Mouse (Mus musculus) limb, embryonic 10.5 days (tissue): ENCODE results near the gene Eml1. TPM values are rescaled to one million over a fixed set of nuclear protein-coding genes. Genes with fewer than 3 reads are reported as not detected.

Experiments
- DNase-seq: peaks from one replicate; pipeline ENCODE4 v3.0.0-alpha.2; 2017; ENCODE audit warnings: low spot score
- H3K27ac ChIP-seq: fragments of 300-500 bp; sonication (generic); 2 replicates; pipeline ENCODE4 v1.5.1; 2016; ENCODE audit warnings: mild to moderate bottlenecking
- H3K27me3 ChIP-seq: fragments of 300-500 bp; sonication (generic); 2 replicates; pipeline ENCODE4 v1.6.1; 2016; ENCODE audit warnings: low read depth, mild to moderate bottlenecking; ENCODE audit not compliant: poor library complexity, severe bottlenecking
- H3K36me3 ChIP-seq: fragments of 300-500 bp; sonication (generic); 2 replicates; pipeline ENCODE4 v1.6.1; 2016; ENCODE audit warnings: mild to moderate bottlenecking, moderate library complexity
- H3K4me1 ChIP-seq: fragments of 300-500 bp; sonication (generic); 2 replicates; pipeline ENCODE4 v1.6.1; 2016
- H3K4me3 ChIP-seq: fragments of 300-500 bp; sonication (generic); 2 replicates; pipeline ENCODE4 v1.5.1; 2016; ENCODE audit warnings: mild to moderate bottlenecking, moderate library complexity
- H3K9me3 ChIP-seq: fragments of 300-500 bp; sonication (generic); replicated peaks from 2 replicates; pipeline ENCODE4 v1.6.1; 2016; ENCODE audit warnings: mild to moderate bottlenecking
- WGBS: fragments of 180-500 bp; shearing (Covaris S2); methylation state at CpG from one replicate; pipeline ENCODE4 v1.1.7; 2016; 5-methylcytosine and 5-hydroxymethylcytosine counted together
- polyA plus RNA-seq: library from polyadenylated mRNA; unstranded; fragments of >200 nt; fragmentation: Nextera tagmentation; extraction: Ambion mirVana; gene quantifications from 2 replicates; pipeline ENCODE4 v1.2.1, GENCODE M21; 2016

Gene Eml1
- polyA plus RNA-seq, 1 experiment from 2014 or later = 64.7 TPM

GRCm38 (mm10) chr12:108472898-108473297, 102.1 kb downstream of the Eml1 start:
- WGBS = 95% methylated on average over 1 of the region's 1 CpGs

GRCm38 (mm10) chr12:108474440-108474839, 103.7 kb downstream of the Eml1 start:
- DNase-seq = no peak
- peaks cover 3% of the 10 kb centered on the region; the same call in 1 of the 2 replicates for H3K4me1 ChIP-seq
- no peaks in the 10 kb centered on the region for H3K27me3 ChIP-seq
- no peak overlapping the region for H3K27ac ChIP-seq
- peaks cover 38% of the 10 kb centered on the region for H3K36me3 ChIP-seq
- H3K4me3 ChIP-seq = no peak overlapping the region
- WGBS = 72% methylated on average over 3 of the region's 3 CpGs
- H3K9me3 ChIP-seq = no peaks in the 10 kb centered on the region

More at GRCm38 (mm10) chr12:108472898-108473297, 102.1 kb downstream of the Eml1 start:
- Histone ChIP-seq H3K4me1 (peaks cover 3% of the 10 kb centered on the region; the same call in 1 of the 2 replicates), H3K27ac (no peak overlapping the region), H3K27me3 (no peaks in the 10 kb centered on the region), H3K9me3 (no peaks in the 10 kb centered on the region), H3K36me3 (peaks cover 39% of the 10 kb centered on the region), H3K4me3 (no peak overlapping the region)
- DNase-seq = no peak

GRCm38 (mm10) chr12:108478714-108479113, 108.0 kb downstream of the Eml1 start:
- Histone ChIP-seq H3K4me1 (peaks cover 11% of the 10 kb centered on the region), H3K9me3 (no peaks in the 10 kb centered on the region), H3K4me3 (no peak overlapping the region), H3K27ac (no peak overlapping the region), H3K36me3 (peaks cover 19% of the 10 kb centered on the region), H3K27me3 (no peaks in the 10 kb centered on the region)
- 86% methylated on average over 5 of the region's 5 CpGs for WGBS
- DNase-seq = no peak

- Histone ChIP-seq H3K27me3 (no peaks in the 10 kb centered on the region), H3K36me3 (peaks cover 11% of the 10 kb centered on the region), H3K9me3 (no peaks in the 10 kb centered on the region), H3K27ac (no peak overlapping the region), H3K4me1 (peaks cover 11% of the 10 kb centered on the region), H3K4me3 (no peak overlapping the region)
- no peak for DNase-seq
- 52% methylated on average over 9 of the region's 9 CpGs for WGBS
Measured at GRCm38 (mm10) chr12:108480704-108481365, 110.1 kb downstream of the Eml1 start.

- WGBS = 90% methylated on average over 5 of the region's 5 CpGs
- Histone ChIP-seq H3K4me1 (peaks cover 4% of the 10 kb centered on the region; the same call in 1 of the 2 replicates), H3K27ac (no peak overlapping the region), H3K9me3 (no peaks in the 10 kb centered on the region), H3K27me3 (no peaks in the 10 kb centered on the region), H3K4me3 (no peak overlapping the region), H3K36me3 (no peaks in the 10 kb centered on the region)
- no peak for DNase-seq
Measured at GRCm38 (mm10) chr12:108489076-108489475, 118.3 kb downstream of the Eml1 start.

GRCm38 (mm10) chr12:108489741-108490140, 119.0 kb downstream of the Eml1 start:
- H3K27ac ChIP-seq = no peak overlapping the region
- WGBS = 74% methylated on average over 2 of the region's 2 CpGs
- H3K4me3 ChIP-seq = no peak overlapping the region
- H3K9me3 ChIP-seq = no peaks in the 10 kb centered on the region
- peaks cover 5% of the 10 kb centered on the region; the same call in 1 of the 2 replicates for H3K4me1 ChIP-seq
- no peaks in the 10 kb centered on the region for H3K27me3 ChIP-seq
- no peaks in the 10 kb centered on the region for H3K36me3 ChIP-seq
- no peak for DNase-seq

- Histone ChIP-seq H3K27me3 (no peaks in the 10 kb centered on the region), H3K27ac (no peak overlapping the region), H3K4me1 (peaks cover 5% of the 10 kb centered on the region; the same call in 1 of the 2 replicates), H3K36me3 (no peaks in the 10 kb centered on the region), H3K9me3 (no peaks in the 10 kb centered on the region), H3K4me3 (no peak overlapping the region)
- WGBS = 90% methylated on average over 6 of the region's 6 CpGs
- DNase-seq = no peak
Measured at GRCm38 (mm10) chr12:108490336-108490735, 119.6 kb downstream of the Eml1 start.

- DNase-seq = no peak
- Histone ChIP-seq H3K4me1 (peaks cover 5% of the 10 kb centered on the region; the same call in 1 of the 2 replicates), H3K4me3 (no peak overlapping the region), H3K36me3 (0 out of 2 replicates have a peak, but pooled peaks cover 4% of the 10 kb centered on the region), H3K9me3 (no peaks in the 10 kb centered on the region), H3K27me3 (no peaks in the 10 kb centered on the region), H3K27ac (no peak overlapping the region)
- WGBS = 56% methylated on average over 7 of the region's 7 CpGs
Measured at GRCm38 (mm10) chr12:108490954-108491353, 120.2 kb downstream of the Eml1 start.

- Histone ChIP-seq H3K4me3 (no peak overlapping the region), H3K9me3 (no peaks in the 10 kb centered on the region), H3K36me3 (0 out of 2 replicates have a peak, but pooled peaks cover 4% of the 10 kb centered on the region), H3K27me3 (no peaks in the 10 kb centered on the region), H3K27ac (no peak overlapping the region), H3K4me1 (peaks cover 10% of the 10 kb centered on the region; the same call in 1 of the 2 replicates)
- no peak for DNase-seq
- 30% methylated on average over 4 of the region's 4 CpGs for WGBS
Measured at GRCm38 (mm10) chr12:108494011-108494541, 123.3 kb downstream of the Eml1 start.

GRCm38 (mm10) chr12:108495455-108496235, 124.9 kb downstream of the Eml1 start:
- Histone ChIP-seq H3K4me1 (peaks cover 10% of the 10 kb centered on the region; the same call in 1 of the 2 replicates), H3K36me3 (0 out of 2 replicates have a peak, but pooled peaks cover 4% of the 10 kb centered on the region), H3K9me3 (no peaks in the 10 kb centered on the region), H3K27ac (no peak overlapping the region), H3K27me3 (no peaks in the 10 kb centered on the region), H3K4me3 (no peak overlapping the region)
- DNase-seq = no peak
- WGBS = 76% methylated on average over 8 of the region's 8 CpGs

GRCm38 (mm10) chr12:108503064-108503463, 132.3 kb downstream of the Eml1 start:
- Histone ChIP-seq H3K27ac (no peak overlapping the region), H3K36me3 (peaks cover 6% of the 10 kb centered on the region; the same call in 1 of the 2 replicates), H3K27me3 (no peaks in the 10 kb centered on the region), H3K4me3 (no peak overlapping the region), H3K9me3 (no peaks in the 10 kb centered on the region), H3K4me1 (peaks cover 12% of the 10 kb centered on the region; the same call in 1 of the 2 replicates)
- no peak for DNase-seq
- 73% methylated on average over 10 of the region's 10 CpGs for WGBS

- WGBS = 50% methylated on average over 16 of the region's 16 CpGs
- Histone ChIP-seq H3K36me3 (peaks cover 6% of the 10 kb centered on the region; the same call in 1 of the 2 replicates), H3K27me3 (no peaks in the 10 kb centered on the region), H3K4me3 (no peak overlapping the region), H3K4me1 (peaks cover 10% of the 10 kb centered on the region; the same call in 1 of the 2 replicates), H3K27ac (no peak overlapping the region), H3K9me3 (no peaks in the 10 kb centered on the region)
- DNase-seq = no peak
Measured at GRCm38 (mm10) chr12:108503582-108503981, 132.8 kb downstream of the Eml1 start.
